Mouse (Mus musculus) telencephalon, adult 2 months (tissue): Measurements from ENCODE around the gene Agl.
"Not testable (repeated sequence)": the region's sequence is repeated elsewhere in the genome, so short reads cannot be mapped to it uniquely, and the experiment has no call there.

Experiments
- DNase-seq: peaks from one replicate; pipeline ENCODE4 v3.0.0-alpha.2; 2011; ENCODE audit warnings: low read depth, low spot score

Agl gene

DNA sequence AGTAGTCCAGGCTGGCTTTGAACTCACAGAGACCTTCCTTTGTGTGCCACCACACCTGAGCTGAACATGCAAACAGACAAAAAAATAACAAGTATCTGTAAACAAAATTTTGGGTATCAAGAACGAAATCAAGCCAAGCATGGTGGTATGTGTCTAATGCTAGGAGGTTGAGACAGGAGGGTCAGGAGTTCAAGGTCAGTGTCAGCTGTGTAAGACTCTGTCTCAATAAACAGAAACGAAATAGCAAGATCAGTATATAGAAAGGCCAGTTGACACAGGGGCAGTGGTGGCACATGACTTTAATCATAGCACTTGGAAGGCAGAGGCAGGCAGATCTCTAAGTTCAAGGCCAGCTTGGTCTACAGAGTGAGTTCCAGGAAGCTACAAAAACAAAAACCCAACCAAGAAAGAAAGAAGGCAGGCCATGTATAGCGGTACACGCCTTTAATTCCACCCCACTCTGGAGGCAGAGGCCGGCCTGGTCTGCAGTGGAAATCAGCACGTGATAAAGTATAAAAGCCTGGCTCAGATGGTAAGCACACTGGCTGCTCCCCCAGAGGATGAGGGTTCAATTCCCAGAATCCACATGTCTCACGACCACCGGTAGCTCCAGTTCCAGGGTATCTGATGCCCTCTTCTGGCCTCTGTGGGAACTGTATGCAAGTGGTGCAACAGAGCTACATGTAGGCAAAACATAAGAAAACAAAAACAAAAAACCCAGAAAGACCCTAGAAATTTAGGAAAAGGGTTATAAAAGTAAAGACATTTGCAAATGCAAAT, 59.4 kb downstream of the Agl start:
- DNase-seq = no peak

- DNase-seq = not testable (repeated sequence)
Measured at GRCm38 (mm10) chr3:116747648-116748047, 60.3 kb downstream of the Agl start.

GRCm38 (mm10) chr3:116740963-116741362, 67.0 kb downstream of the Agl start:
- DNase-seq = no peak

DNA sequence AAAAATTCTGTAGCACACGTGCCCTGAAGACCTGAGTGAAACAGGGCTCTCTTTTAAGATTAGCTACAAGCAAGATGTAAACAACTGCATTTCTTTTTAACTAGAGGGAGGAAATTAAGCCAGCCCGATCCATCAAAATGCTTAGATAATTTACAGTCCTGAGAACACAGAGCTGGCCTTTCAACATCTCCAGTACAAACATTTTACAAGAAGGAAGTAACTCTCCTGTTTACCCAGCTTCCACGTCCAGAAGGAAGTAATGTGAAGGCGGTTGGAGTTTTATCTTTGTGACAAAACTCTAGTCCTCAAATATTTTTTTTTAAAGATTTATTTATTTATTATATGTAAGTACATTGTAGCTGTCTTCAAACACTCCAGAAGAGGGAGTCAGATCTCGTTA, 67.9 kb downstream of the Agl start:
- no peak for DNase-seq

DNA sequence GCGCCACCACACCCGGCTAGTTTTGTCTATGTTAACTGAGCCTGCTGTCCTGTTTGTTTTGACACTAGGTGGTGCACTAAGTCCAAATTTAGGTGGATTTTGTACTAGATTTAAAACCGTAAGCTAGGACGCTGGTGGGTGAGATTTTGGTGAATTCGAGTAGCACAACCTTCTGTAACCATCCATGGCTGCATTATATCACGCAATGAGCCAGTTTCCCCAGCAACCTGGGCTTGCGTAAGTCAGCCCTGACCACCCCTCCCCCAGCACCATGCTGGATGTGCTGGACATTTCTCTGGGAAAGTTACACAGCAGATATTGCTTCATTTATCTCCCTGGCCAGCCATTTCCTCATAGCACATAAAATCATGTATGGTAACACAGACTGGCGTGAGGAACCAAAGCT, 70.6 kb downstream of the Agl start:
- DNase-seq = no peak

DNA sequence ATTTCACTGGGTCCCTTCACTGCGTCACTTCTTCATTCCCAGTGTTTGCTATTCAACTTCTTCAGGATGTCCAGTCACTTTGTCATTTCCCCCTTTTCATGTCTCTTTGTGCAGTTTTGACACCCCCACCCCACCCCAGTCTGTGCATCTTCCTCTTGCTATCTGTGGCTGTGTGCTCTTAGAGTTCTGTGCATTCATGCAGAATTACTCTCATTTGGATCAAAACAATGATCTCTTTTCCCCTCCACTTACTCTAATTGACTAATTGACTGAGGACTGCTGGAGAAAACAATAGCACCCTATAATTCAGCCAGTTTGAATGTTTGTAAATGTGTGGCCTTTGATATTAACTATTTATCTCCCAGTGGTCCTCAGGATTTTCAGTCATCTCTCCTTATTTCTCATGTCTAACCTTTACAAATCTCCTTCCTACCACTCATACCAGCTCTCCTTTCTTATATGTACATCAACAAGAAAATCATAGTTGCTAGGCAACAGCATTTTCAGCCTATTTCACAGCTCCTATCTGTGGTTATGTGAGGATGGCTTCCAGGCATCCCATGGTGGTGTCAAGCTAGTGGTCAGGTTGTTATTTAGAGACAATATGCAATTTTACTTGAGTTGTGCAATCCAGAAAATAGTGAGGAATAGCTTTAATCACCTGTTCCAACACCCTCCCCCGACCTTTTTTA, 78.3 kb downstream of the Agl start:
- DNase-seq = no peak

GRCm38 (mm10) chr3:116726807-116727206, 81.2 kb downstream of the Agl start:
- no peak for DNase-seq

GRCm38 (mm10) chr3:116723496-116724481, 84.2 kb downstream of the Agl start:
- DNase-seq = no peak

- DNase-seq = no peak
Measured at GRCm38 (mm10) chr3:116722980-116723379, 85.0 kb downstream of the Agl start.

- no peak for DNase-seq
Measured at GRCm38 (mm10) chr3:116718951-116719350, 89.0 kb downstream of the Agl start.

GRCm38 (mm10) chr3:116713031-116713430, 94.9 kb downstream of the Agl start:
- DNase-seq = no peak

DNA sequence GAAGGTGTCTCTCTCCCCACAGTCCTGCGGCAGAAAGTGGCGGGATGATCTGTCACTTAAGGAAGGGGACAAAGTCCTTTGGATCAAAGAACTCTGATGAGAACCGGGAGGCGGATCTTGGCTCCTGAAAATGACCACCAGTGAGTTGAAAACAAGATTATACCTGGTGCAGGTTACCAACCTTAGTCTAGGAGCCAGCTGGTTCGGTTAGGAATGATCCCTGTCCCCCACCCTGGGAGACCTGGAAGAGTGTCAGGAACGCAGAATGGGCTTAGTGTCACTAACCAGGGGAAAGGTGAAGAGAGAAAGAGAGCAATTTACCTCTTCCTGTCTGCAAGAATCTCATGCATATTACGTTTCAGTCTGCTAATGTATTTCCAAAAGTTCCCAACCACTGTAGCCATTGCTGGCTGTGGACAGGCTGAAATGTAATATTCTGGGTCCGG, 95.5 kb downstream of the Agl start, which contains the start of gene Slc35a3:
Gene Slc35a3 (minus strand): TSS at position 396 of the 446 bp plus-strand sequence.
- peak; percentile 32 for DNase-seq

GRCm38 (mm10) chr3:116711624-116712435, 96.1 kb downstream of the Agl start:
- DNase-seq = no peak

- DNase-seq = no peak
Measured at GRCm38 (mm10) chr3:116710941-116711340, 97.0 kb downstream of the Agl start.

- no peak for DNase-seq
Measured at GRCm38 (mm10) chr3:116705637-116706204, 102.2 kb downstream of the Agl start.

- DNase-seq = no peak
Measured at GRCm38 (mm10) chr3:116703835-116704234, 104.1 kb downstream of the Agl start.

DNA sequence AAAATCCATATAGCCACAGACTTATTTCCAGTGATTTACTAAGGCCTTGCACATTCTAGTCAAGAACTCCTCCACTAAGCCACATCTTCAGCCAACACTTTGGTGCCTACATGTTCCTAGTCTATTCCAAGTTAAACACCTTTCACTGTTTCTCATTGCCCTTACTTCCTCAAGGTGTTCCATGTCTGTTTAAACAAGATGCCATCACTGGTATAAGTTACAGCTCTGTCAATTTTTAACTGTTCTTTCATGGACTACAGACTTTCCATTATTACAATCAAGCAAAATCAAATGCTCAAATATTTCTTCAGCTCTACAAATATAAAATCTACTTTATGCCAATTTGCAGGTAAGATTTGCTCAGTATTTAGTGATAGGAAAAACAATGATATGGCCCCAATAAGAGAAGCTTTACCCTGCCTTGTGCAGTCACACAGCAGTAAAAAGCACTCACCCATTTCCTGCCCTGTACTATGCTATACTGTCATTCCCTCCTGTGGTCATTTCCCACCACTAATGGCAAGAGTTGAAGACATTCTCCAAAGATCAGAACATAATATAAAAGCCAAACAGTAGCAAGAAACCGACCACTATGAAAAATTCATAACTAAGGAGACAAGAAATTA, 105.2 kb downstream of the Agl start:
- no peak for DNase-seq

GRCm38 (mm10) chr3:116701601-116702000, 106.4 kb downstream of the Agl start:
- DNase-seq = no peak

GRCm38 (mm10) chr3:116698786-116699185, 109.2 kb downstream of the Agl start:
- no peak for DNase-seq

DNA sequence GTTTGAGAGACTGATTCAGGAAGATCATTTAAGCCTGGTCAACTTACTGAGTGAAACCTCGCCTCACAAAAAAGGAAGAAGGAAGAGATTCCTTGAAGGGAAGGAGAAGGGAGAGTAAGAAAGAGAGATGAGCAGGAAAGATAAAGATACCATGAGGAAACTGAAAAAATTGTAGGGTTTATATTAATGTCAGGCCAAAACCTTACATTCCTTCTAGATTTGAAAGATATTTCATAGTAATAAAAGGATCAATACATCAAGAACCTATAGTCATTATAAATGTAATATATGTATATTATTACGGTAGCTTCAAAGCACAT, 112.3 kb downstream of the Agl start:
- DNase-seq = no peak
